Mouse (Mus musculus) megakaryocyte, embryonic 14.5 days (primary cell): ENCODE measurements around the gene Ndufs2. TPM values are rescaled to one million over a fixed set of nuclear protein-coding genes. Genes with fewer than 3 reads are reported as not detected.

Source experiments
- H3K27me3 ChIP-seq: replicated peaks from 2 replicates; pipeline ENCODE3; 2012; ENCODE audit warnings: inconsistent platforms
- H3K36me3 ChIP-seq: replicated peaks from 2 replicates; pipeline ENCODE3; 2012; ENCODE audit warnings: low read length, inconsistent platforms, mixed read lengths
- H3K4me1 ChIP-seq: 2 replicates; pipeline ENCODE4 v1.6.1; 2012; ENCODE audit warnings: inconsistent platforms
- H3K4me3 ChIP-seq: replicated peaks from 2 replicates; pipeline ENCODE3; 2012; ENCODE audit warnings: moderate library complexity, mild to moderate bottlenecking, inconsistent platforms
- H3K9me3 ChIP-seq: 2 replicates; pipeline ENCODE4 v1.6.1; 2012; ENCODE audit warnings: inconsistent platforms
- FLI1 ChIP-seq: IDR thresholded peaks from 2 replicates; pipeline ENCODE4 v1.6.1; 2012; ENCODE audit warnings: low read length, inconsistent platforms, mixed read lengths
- GATA1 ChIP-seq: IDR thresholded peaks from 3 replicates; pipeline ENCODE4 v1.6.1; 2012; ENCODE audit warnings: mixed read lengths, low read length, inconsistent platforms, borderline replicate concordance
- polyA plus RNA-seq: library from polyadenylated mRNA; stranded (reverse); fragments of >175 nt; gene quantifications from 2 replicates; pipeline ENCODE4 v1.2.3, GENCODE M21; 2012; ENCODE audit warnings: low replicate concordance; ENCODE audit not compliant: insufficient read depth

The Ndufs2 gene
- polyA plus RNA-seq, 1 experiment, result 49.7 TPM

GRCm38 (mm10) chr1:171285096-171285892 lies 34.1 kb upstream of the Ndufs2 start:
- Histone ChIP-seq H3K27me3 (no peaks in the 10 kb centered on the region), H3K36me3 (peaks cover 69% of the 10 kb centered on the region), H3K4me1 (peaks cover 66% of the 10 kb centered on the region), H3K9me3 (no peaks in the 10 kb centered on the region), H3K4me3 (peak overlapping the region; percentile 64)
- TF ChIP-seq FLI1 (no peak), GATA1 (no peak)

- no peaks in the 10 kb centered on the region for H3K27me3 ChIP-seq
- H3K9me3 ChIP-seq, result no peaks in the 10 kb centered on the region
- H3K4me3 ChIP-seq, result no peak overlapping the region
- peaks cover 63% of the 10 kb centered on the region for H3K36me3 ChIP-seq
- H3K4me1 ChIP-seq, result peaks cover 72% of the 10 kb centered on the region
- TF ChIP-seq GATA1, result no peak
- TF ChIP-seq FLI1, result no peak
Measured at GRCm38 (mm10) chr1:171284491-171284890, 33.3 kb upstream of the Ndufs2 start.

- peaks cover 59% of the 10 kb centered on the region for H3K36me3 ChIP-seq
- no peaks in the 10 kb centered on the region for H3K9me3 ChIP-seq
- TF ChIP-seq FLI1 (no peak), GATA1 (no peak)
- H3K4me1 ChIP-seq, result peaks cover 68% of the 10 kb centered on the region
- no peaks in the 10 kb centered on the region for H3K27me3 ChIP-seq
- H3K4me3 ChIP-seq, result no peak overlapping the region
Measured at GRCm38 (mm10) chr1:171283188-171284160, 32.3 kb upstream of the Ndufs2 start.

- no peaks in the 10 kb centered on the region for H3K9me3 ChIP-seq
- TF ChIP-seq GATA1 (no peak), FLI1 (no peak)
- peaks cover 66% of the 10 kb centered on the region for H3K36me3 ChIP-seq
- no peaks in the 10 kb centered on the region for H3K27me3 ChIP-seq
- H3K4me1 ChIP-seq, result peaks cover 59% of the 10 kb centered on the region
- H3K4me3 ChIP-seq, result peak overlapping the region; percentile 95
Measured at GRCm38 (mm10) chr1:171282086-171282805, 31.1 kb upstream of the Ndufs2 start.

- H3K36me3 ChIP-seq, result peaks cover 71% of the 10 kb centered on the region
- TF ChIP-seq GATA1 (no peak), FLI1 (no peak)
- peaks cover 52% of the 10 kb centered on the region for H3K4me1 ChIP-seq
- peak overlapping the region; percentile 95 for H3K4me3 ChIP-seq
- no peaks in the 10 kb centered on the region for H3K9me3 ChIP-seq
- no peaks in the 10 kb centered on the region for H3K27me3 ChIP-seq
Measured at GRCm38 (mm10) chr1:171281528-171281923, 30.3 kb upstream of the Ndufs2 start.

GRCm38 (mm10) chr1:171280916-171281527 lies 29.8 kb upstream of the Ndufs2 start, which contains the start of gene Ppox:
Gene Ppox, minus strand, starts transcription at chr1:171281186.
- Histone ChIP-seq H3K27me3 (no peaks in the 10 kb centered on the region), H3K4me3 (peak within 1 kb of the TSS; percentile 95), H3K36me3 (peaks cover 71% of the 10 kb centered on the region), H3K9me3 (no peaks in the 10 kb centered on the region), H3K4me1 (peaks cover 47% of the 10 kb centered on the region)
- TF ChIP-seq GATA1, result no peak
- TF ChIP-seq FLI1, result no peak

DNA sequence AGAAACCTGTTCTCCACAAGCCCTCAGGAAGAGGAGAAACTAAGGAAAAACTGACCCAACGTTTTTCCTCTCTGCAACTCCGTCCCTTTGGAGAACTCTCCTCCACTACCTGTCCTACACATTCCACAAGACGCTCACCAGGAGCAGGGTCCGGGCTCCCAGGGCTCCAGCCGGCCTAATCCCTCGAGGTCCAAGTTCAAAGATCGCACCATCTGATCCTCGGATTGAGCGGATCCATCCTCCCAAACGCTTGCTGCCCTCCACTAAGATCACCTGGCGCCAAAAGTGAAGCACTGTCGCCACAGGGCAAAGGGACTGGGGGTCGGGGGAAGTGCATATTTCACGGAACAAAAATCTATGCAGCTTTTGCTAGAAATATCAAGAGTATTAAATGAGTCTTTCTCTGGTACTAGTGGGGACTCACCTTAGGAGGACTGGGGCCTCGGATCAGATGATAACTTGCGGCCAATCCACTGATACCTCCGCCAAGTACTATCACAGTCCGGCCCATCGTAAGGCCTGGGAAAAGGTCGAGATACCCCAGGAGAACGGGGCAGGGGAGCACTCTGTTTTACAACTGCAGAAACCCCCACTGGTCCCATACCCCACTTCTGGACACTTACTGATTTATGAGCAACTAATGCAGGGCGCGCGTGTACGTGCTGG lies 29.2 kb upstream of the Ndufs2 start:
- H3K36me3 ChIP-seq, result peaks cover 71% of the 10 kb centered on the region

GRCm38 (mm10) chr1:171279721-171280120 lies 28.5 kb upstream of the Ndufs2 start:
- Histone ChIP-seq H3K27me3 (no peaks in the 10 kb centered on the region), H3K9me3 (no peaks in the 10 kb centered on the region), H3K36me3 (peaks cover 71% of the 10 kb centered on the region), H3K4me3 (peak overlapping the region; percentile 95), H3K4me1 (peaks cover 34% of the 10 kb centered on the region)
- TF ChIP-seq GATA1, result no peak
- no peak for TF ChIP-seq FLI1

More for the DNA sequence above, 29.2 kb upstream of the Ndufs2 start:
- no peaks in the 10 kb centered on the region for H3K9me3 ChIP-seq
- peak overlapping the region; percentile 95 for H3K4me3 ChIP-seq
- TF ChIP-seq GATA1, result no peak
- TF ChIP-seq FLI1, result no peak
- no peaks in the 10 kb centered on the region for H3K27me3 ChIP-seq
- peaks cover 40% of the 10 kb centered on the region for H3K4me1 ChIP-seq
